Comparison of ENCODE assay signal across 18 mouse cellular contexts in genomic region chr2:10816374-10816773, GRCm38 (mm10).
DNase-seq lines count a peak whose midpoint lies in the region; TF ChIP-seq lines count a peak whose summit lies in the region.
"Had no signal": no experiment of that assay in that cellular context is flagged by ENCODE, and none has a peak within 500 bp of the region (broad histone marks: within the 10 kb centered on the region; RNA-seq: fewer than 3 reads in every experiment).

No protein-coding gene starts in this region.

- WGBS in kidney, adult 2 months: 35% methylated on average over 2 of the region's 2 CpGs

- no peaks in the 10 kb centered on the region for H3K36me3 ChIP-seq in kidney, adult 2 months (ENCODE audit: control insufficient read depth, insufficient read depth, low read length)
- H3K36me3 ChIP-seq: heart, embryonic 10.5 days; intestine, embryonic 15.5 days; liver, embryonic 12.5 days; neural tube, embryonic 12.5 days; stomach, embryonic 15.5 days had no signal

- TF ChIP-seq POLR2A in kidney, adult 2 months (IDR thresholded peaks at IDR 0.05; ENCODE audit: low read depth, low read length): no peak

- no peaks in the 10 kb centered on the region for H3K4me1 ChIP-seq in kidney, adult 2 months (ENCODE audit: control insufficient read depth, insufficient read depth, low read length)
- H3K4me1 ChIP-seq: heart, embryonic 10.5 days; intestine, embryonic 15.5 days; liver, embryonic 12.5 days; neural tube, embryonic 12.5 days; stomach, embryonic 15.5 days had no signal

- H3K27me3 ChIP-seq in kidney, adult 2 months (replicated peaks; ENCODE audit: control insufficient read depth, insufficient read depth, low read length): no peaks in the 10 kb centered on the region
- H3K27me3 ChIP-seq: intestine, embryonic 15.5 days; liver, embryonic 12.5 days; neural tube, embryonic 12.5 days; stomach, embryonic 15.5 days had no signal

- DNase-seq in kidney, adult 2 months: no peak
- no peak for DNase-seq in kidney, postnatal 14 days
- peak; percentile 26 for DNase-seq in thymus, postnatal 0 days (ENCODE audit: low spot score)
- DNase-seq in thymus, postnatal 10 days (ENCODE audit: low spot score in 2 of 2): no peak
- DNase-seq in R1 (ENCODE audit: low read depth, low spot score): peak; percentile 39
- DNase-seq in thymus, postnatal 36 days: peak; percentile 6 to 7
- no peak for DNase-seq in right cerebral cortex, postnatal 14 days
- no peak for DNase-seq in gastrocnemius, postnatal 36 days
- DNase-seq: cerebellum, adult 11-12 months; embryo, embryonic 11 days; gastrocnemius, adult 2 months; heart, postnatal 4 days; midbrain, embryonic 14.5 days had no signal

- intact Hi-C loops in gastrocnemius, postnatal 36 days (cut with DNase I): no loop called here

- TF ChIP-seq CTCF in kidney, adult 2 months (conservative IDR thresholded peaks at IDR 0.05; ENCODE audit: insufficient read depth, insufficient read length, low read depth, low read length): peak; percentile 54

- H3K4me3 ChIP-seq in kidney, adult 2 months (ENCODE audit: insufficient read depth, low read depth, low read length): no peak overlapping the region
- H3K4me3 ChIP-seq: gastrocnemius, adult 2 months; heart, embryonic 10.5 days; intestine, embryonic 15.5 days; liver, embryonic 12.5 days; neural tube, embryonic 12.5 days; stomach, embryonic 15.5 days had no signal

- H3K27ac ChIP-seq in kidney, adult 2 months (ENCODE audit: insufficient read depth, low read depth, low read length): no peak overlapping the region
- H3K27ac ChIP-seq: gastrocnemius, adult 2 months; heart, embryonic 10.5 days; intestine, embryonic 15.5 days; liver, embryonic 12.5 days; neural tube, embryonic 12.5 days; stomach, embryonic 15.5 days had no signal

Comparison
In these comparisons a context has a peak if more than half of its experiments do, and no peak if none do; other contexts are left out.
1. DNase-seq: peak in thymus, postnatal 0 days (single experiment), R1 (single experiment) and thymus, postnatal 36 days (2 of 2); none in kidney, adult 2 months (single experiment), kidney, postnatal 14 days (single experiment), thymus, postnatal 10 days (0 of 2), right cerebral cortex, postnatal 14 days (single experiment) and gastrocnemius, postnatal 36 days (0 of 2).